Mouse (Mus musculus) small intestine, adult 10 weeks (tissue): ENCODE data around the gene Rtca. TPM values are rescaled to one million over a fixed set of nuclear protein-coding genes. Genes with fewer than 3 reads are reported as not detected.

Source experiments
- polyA plus RNA-seq: library from polyadenylated mRNA; stranded (reverse); fragments of 350-450 nt; fragmentation: Illumina TruSeq; extraction: RNeasy Lipid Tissue Mini Kit (QIAGEN cat#74804); gene quantifications from one replicate; pipeline ENCODE4 v1.2.3, GENCODE M21; 2014; ENCODE audit warnings: low replicate concordance

The Rtca gene
- polyA plus RNA-seq = 68.6 TPM

GRCm38 (mm10) chr3:116507772-116508351, at the start of gene Rtca:
TSS of gene Rtca (minus strand) at chr3:116508208.

GRCm38 (mm10) chr3:116512904-116513716, 5.1 kb upstream of the Rtca start, which contains the start of gene Dbt:
TSS of gene Dbt (plus strand) at chr3:116513070.

Other genes with a start within 250 kb of the Rtca start
- gene Cdc14a, start 84.2 kb downstream of the Rtca start, polyA plus RNA-seq = 43.6 TPM
- 28.0 TPM for gene Dbt, start 4.9 kb upstream of the Rtca start, polyA plus RNA-seq
- 3.5 TPM for gene Lrrc39, start 54.8 kb upstream of the Rtca start, polyA plus RNA-seq
- 17.9 TPM for gene Sass6, start 86.8 kb upstream of the Rtca start, polyA plus RNA-seq
- 25.7 TPM for gene Trmt13, start 106.4 kb upstream of the Rtca start, polyA plus RNA-seq
- 67.5 TPM for gene Mfsd14a, start 154.5 kb upstream of the Rtca start, polyA plus RNA-seq
- not detected for gene Gm43191, start 173.1 kb upstream of the Rtca start, polyA plus RNA-seq
- 266 TPM for gene Slc35a3, start 204.6 kb upstream of the Rtca start, polyA plus RNA-seq